7 mouse cellular contexts compared by ENCODE assay signal in the genomic region with DNA sequence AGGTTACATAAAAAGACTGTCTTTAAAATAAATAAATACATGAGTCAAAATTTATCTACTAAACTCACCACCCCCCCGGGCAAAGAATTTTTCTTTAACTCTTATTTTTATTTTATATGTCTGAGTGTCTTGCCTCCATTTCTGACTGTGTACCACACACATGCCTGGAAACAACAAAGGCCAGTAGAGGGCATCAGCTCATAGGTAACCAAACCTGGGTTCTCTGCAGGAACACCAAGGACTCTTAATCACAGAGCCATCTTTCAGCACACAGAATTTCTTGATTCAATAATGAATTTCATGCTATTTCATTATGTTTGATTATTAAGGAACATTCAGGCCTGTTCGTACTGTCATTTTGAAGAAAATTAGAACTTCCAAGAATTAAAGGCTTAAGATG.
DNase-seq lines count a peak whose midpoint lies in the region; ATAC-seq and TF ChIP-seq lines count a peak whose summit lies in the region.

No protein-coding gene starts in this region.

- no peak overlapping the region for H3K4me2 ChIP-seq in kidney, embryonic 14.5 days (replicated peaks; ENCODE audit: low read depth, low read length)

- no peak overlapping the region for H3K27ac ChIP-seq in kidney, adult 2 months (ENCODE audit: insufficient read depth, low read depth, low read length)
- H3K27ac ChIP-seq in kidney, embryonic 14.5 days (ENCODE audit: low read depth, low read length), result no peak overlapping the region
- H3K27ac ChIP-seq in ES-E14 (ENCODE audit: insufficient read depth, low read depth, low read length, poor library complexity, severe bottlenecking), result no peak overlapping the region

- H3K27me3 ChIP-seq in kidney, adult 2 months (replicated peaks; ENCODE audit: control insufficient read depth, insufficient read depth, low read length), result no peaks in the 10 kb centered on the region
- no peaks in the 10 kb centered on the region for H3K27me3 ChIP-seq in kidney, embryonic 14.5 days (ENCODE audit: control insufficient read depth, insufficient read depth, low read length)

- H3K4me3 ChIP-seq in kidney, adult 2 months (ENCODE audit: insufficient read depth, low read depth, low read length), result no peak overlapping the region
- H3K4me3 ChIP-seq in kidney, embryonic 14.5 days (ENCODE audit: low read length), result no peak overlapping the region
- no peak overlapping the region for H3K4me3 ChIP-seq in ES-E14 (ENCODE audit: insufficient read depth in 1 of 2, low read depth in 1 of 2, low read length in 2 of 2, poor library complexity in 1 of 2, severe bottlenecking in 1 of 2)

- peaks cover 9% of the 10 kb centered on the region for H3K36me3 ChIP-seq in kidney, adult 2 months (ENCODE audit: control insufficient read depth, insufficient read depth, low read length)
- peaks cover 64% of the 10 kb centered on the region for H3K36me3 ChIP-seq in kidney, embryonic 14.5 days (ENCODE audit: control insufficient read depth, insufficient read depth, low read length)
- peaks cover 13% of the 10 kb centered on the region for H3K36me3 ChIP-seq in ES-E14 (ENCODE audit: control insufficient read depth, insufficient read depth, low read length, poor library complexity, severe bottlenecking)

- DNase-seq in kidney, adult 2 months, result peak; percentile 58
- peak; percentile 13 for DNase-seq in ES-E14 (ENCODE audit: low read depth, low spot score)
- DNase-seq in brain, adult 2 months (ENCODE audit: low read depth, low spot score), result peak; percentile 78
- peak; percentile 31 for DNase-seq in forelimb bud, embryonic 11.5 days (ENCODE audit: low read depth, low spot score)
- peak; percentile 63 for DNase-seq in naive thymus-derived CD4-positive, alpha-beta T cell, adult 2 months (ENCODE audit: low read depth)

- no peaks in the 10 kb centered on the region for H3K4me1 ChIP-seq in kidney, adult 2 months (ENCODE audit: control insufficient read depth, insufficient read depth, low read length)
- H3K4me1 ChIP-seq in kidney, embryonic 14.5 days (ENCODE audit: control insufficient read depth, insufficient read depth, low read length), result no peaks in the 10 kb centered on the region
- peaks cover 0 to 3% of the 10 kb centered on the region in 2 experiments; a peak in 1 of 4 replicates for H3K4me1 ChIP-seq in ES-E14 (ENCODE audit: control insufficient read depth in 2 of 2, insufficient read depth in 2 of 2, low read length in 2 of 2, poor library complexity in 1 of 2)

- no peak for TF ChIP-seq POLR2A in kidney, adult 2 months (IDR thresholded peaks at IDR 0.05; ENCODE audit: low read depth, low read length)

- in situ Hi-C loops in ES-E14 (cut with MboI; ENCODE audit: low sequenced_read_pairs in 2 of 2, unreplicated experiment in 2 of 2), result no loop called here

- peak; percentile 55 for TF ChIP-seq CTCF in kidney, adult 2 months (conservative IDR thresholded peaks at IDR 0.05; ENCODE audit: insufficient read depth, insufficient read length, low read depth, low read length)

- no peaks in the 10 kb centered on the region for H3K9me3 ChIP-seq in kidney, embryonic 14.5 days (ENCODE audit: control insufficient read depth, low read length)
- no peaks in the 10 kb centered on the region for H3K9me3 ChIP-seq in ES-E14 (ENCODE audit: control insufficient read depth, insufficient read depth, low read depth, low read length)

- WGBS in kidney, adult 2 months, result 75% methylated on average over 2 of the region's 2 CpGs
- 93% methylated on average over 2 of the region's 2 CpGs for WGBS in kidney, embryonic 14.5 days

- H3K9ac ChIP-seq in kidney, embryonic 14.5 days (ENCODE audit: low read depth, low read length), result no peak overlapping the region
- H3K9ac ChIP-seq in ES-E14 (ENCODE audit: insufficient read depth, low read depth, low read length, poor library complexity, severe bottlenecking), result no peak overlapping the region

- ATAC-seq in kidney, embryonic 14.5 days (ENCODE audit: low FRiP score, low TSS enrichment), result no peak
- no peak for ATAC-seq in megakaryocyte-erythroid progenitor cell, adult 5-6 weeks (replicated peaks; ENCODE audit: low FRiP score, low TSS enrichment, poor library complexity, severe bottlenecking)

TF ChIP-seq in ES-E14, 5 proteins besides CTCF, POLR2A, EP300 and RAD21:
- TF ChIP-seq MAFK (IDR thresholded peaks at IDR 0.05; ENCODE audit: insufficient read depth, low read depth, low read length), result no peak
- no peak for TF ChIP-seq HCFC1 (IDR thresholded peaks at IDR 0.05; ENCODE audit: borderline replicate concordance, insufficient read depth, low read length)
- no peak for TF ChIP-seq ZC3H11A (IDR thresholded peaks at IDR 0.05; ENCODE audit: borderline replicate concordance, low read depth, low read length)
- TF ChIP-seq CHD2 (IDR thresholded peaks at IDR 0.05; ENCODE audit: low read depth, low read length), result no peak
- no peak for TF ChIP-seq ZNF384 (IDR thresholded peaks at IDR 0.05; ENCODE audit: low read depth, low read length)
TF ChIP-seq in ES-E14: peak in this region for 0.

Comparison
In these comparisons a context has a peak if more than half of its experiments do, and no peak if none do; other contexts are left out.
1. DNase-seq: peak in every context shown above with its lines; median percentile 78 in brain, adult 2 months; 63 in naive thymus-derived CD4-positive, alpha-beta T cell, adult 2 months; 58 in kidney, adult 2 months; 31 in forelimb bud, embryonic 11.5 days; 13 in ES-E14.